In the genomic region with DNA sequence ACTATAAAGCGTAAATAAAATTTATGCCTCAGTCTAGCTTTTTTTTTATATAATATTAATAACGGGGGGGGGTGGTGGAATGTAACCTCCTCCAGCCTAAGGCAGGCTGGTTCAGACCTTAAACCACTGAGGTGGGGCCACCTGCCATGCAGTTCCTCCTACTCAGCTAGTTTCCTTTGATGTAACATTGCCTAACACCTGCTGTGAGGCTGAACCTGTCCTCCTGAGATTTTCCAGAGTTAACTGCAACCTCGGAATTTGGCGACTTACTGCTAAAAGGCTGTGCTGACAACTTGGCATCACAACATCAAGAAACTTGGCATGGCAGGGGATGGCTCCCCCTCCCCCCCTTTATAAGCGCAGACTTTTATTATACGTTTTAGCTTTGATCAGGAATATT, we compare ENCODE assay signal across 26 mouse cellular contexts.
"Had no signal": no experiment of that assay in that cellular context is flagged by ENCODE, and none has a peak within 500 bp of the region (broad histone marks: within the 10 kb centered on the region; RNA-seq: fewer than 3 reads in every experiment).

No protein-coding gene starts in this region.

- H3K9me3 ChIP-seq: heart, embryonic 15.5 days; intestine, embryonic 15.5 days; limb, embryonic 10.5 days; liver, embryonic 13.5 days had no signal

- H3K4me2 ChIP-seq: heart, embryonic 11.5 days; heart, embryonic 13.5 days; heart, embryonic 15.5 days; hindbrain, embryonic 13.5 days; intestine, embryonic 15.5 days; limb, embryonic 12.5 days; liver, embryonic 11.5 days; liver, embryonic 13.5 days had no signal

- H3K27me3 ChIP-seq: heart, embryonic 13.5 days; heart, embryonic 15.5 days; hindbrain, embryonic 13.5 days; intestine, embryonic 15.5 days; limb, embryonic 12.5 days; liver, embryonic 13.5 days had no signal

- DNase-seq: gastrocnemius, postnatal 14 days; gastrocnemius, postnatal 36 days; heart, adult 11 months; heart, adult 2 months; heart, postnatal 14 days; heart, postnatal 36 days; kidney, adult 18-20 months; kidney, adult 8-10 months; kidney, postnatal 10 days; kidney, postnatal 25 days; kidney, postnatal 4 days; liver; liver, embryonic 13.5 days had no signal

- H3K27ac ChIP-seq: heart, adult 2 months; heart, embryonic 13.5 days; heart, embryonic 15.5 days; hindbrain, embryonic 13.5 days; intestine, embryonic 15.5 days; layer of hippocampus, adult 2 months; left cerebral cortex, adult 2 months; limb, embryonic 10.5 days; limb, embryonic 12.5 days; liver, embryonic 13.5 days had no signal

- H3K4me1 ChIP-seq: heart, embryonic 13.5 days; heart, embryonic 15.5 days; hindbrain, embryonic 13.5 days; intestine, embryonic 15.5 days; limb, embryonic 10.5 days; limb, embryonic 12.5 days; liver, embryonic 13.5 days had no signal

- H3K4me3 ChIP-seq: heart, adult 2 months; heart, embryonic 13.5 days; heart, embryonic 15.5 days; hindbrain, embryonic 13.5 days; intestine, embryonic 15.5 days; layer of hippocampus, adult 2 months; left cerebral cortex, adult 2 months; limb, embryonic 10.5 days; limb, embryonic 12.5 days; liver, embryonic 13.5 days had no signal

- H3K36me3 ChIP-seq: heart, embryonic 13.5 days; heart, embryonic 15.5 days; hindbrain, embryonic 13.5 days; intestine, embryonic 15.5 days; limb, embryonic 10.5 days; limb, embryonic 12.5 days; liver, embryonic 13.5 days had no signal

- H3K9ac ChIP-seq: heart, embryonic 13.5 days; heart, embryonic 15.5 days; hindbrain, embryonic 13.5 days; intestine, embryonic 15.5 days; limb, embryonic 12.5 days; liver, embryonic 13.5 days had no signal

- ATAC-seq: hindbrain, embryonic 16.5 days; inflammation-experienced regulatory T-cells, adult 6 months; intestine, embryonic 15.5 days; intestine, postnatal 0 days had no signal
